Mouse (Mus musculus) CH12.LX (cell line): ENCODE results near the gene Mrpl46.

Experiments used
- CHD1 ChIP-seq: IDR thresholded peaks from 2 replicates; pipeline ENCODE4 v1.6.1; 2012; ENCODE audit warnings: low read depth, low read length, improper control_type of control experiment, inconsistent platforms
- EP300 ChIP-seq: IDR thresholded peaks from 2 replicates; pipeline ENCODE4 v1.6.1; 2011; ENCODE audit warnings: low read length, improper control_type of control experiment
- MAX ChIP-seq: IDR thresholded peaks from 2 replicates; pipeline ENCODE4 v1.6.1; 2011; ENCODE audit warnings: low read length, improper control_type of control experiment
- MXI1 ChIP-seq: IDR thresholded peaks from 2 replicates; pipeline ENCODE4 v1.6.1; 2011; ENCODE audit warnings: mild to moderate bottlenecking, low read depth, low read length, improper control_type of control experiment
- UBTF ChIP-seq: IDR thresholded peaks from 2 replicates; pipeline ENCODE4 v1.6.1; 2012; ENCODE audit warnings: low read depth, mild to moderate bottlenecking, inconsistent platforms, low read length, improper control_type of control experiment, moderate library complexity
- USF2 ChIP-seq: conservative IDR thresholded peaks from 2 replicates; pipeline ENCODE4 v1.6.1; 2011; ENCODE audit warnings: low read depth, low read length, improper control_type of control experiment

GRCm38 (mm10) chr7:78763801-78764200 lies 19.5 kb downstream of the Mrpl46 start:
- TF ChIP-seq EP300, result no peak
- no peak for TF ChIP-seq CHD1
- TF ChIP-seq MXI1, result no peak
- TF ChIP-seq UBTF, result no peak
- no peak for TF ChIP-seq USF2
- TF ChIP-seq MAX, result no peak
